Mouse (Mus musculus) liver, postnatal 0 days (tissue): ENCODE results near the gene Jarid2.
"Not testable (repeated sequence)": the region's sequence is repeated elsewhere in the genome, so short reads cannot be mapped to it uniquely, and the experiment has no call there.

Experiments used
- CTCF ChIP-seq: sonication (generic); IDR thresholded peaks from 2 replicates; pipeline ENCODE4 v1.5.1; 2016; ENCODE audit warnings: antibody characterized with exemption, low read depth
- EP300 ChIP-seq: IDR thresholded peaks from 2 replicates; pipeline ENCODE4 v1.6.1; 2016; ENCODE audit warnings: antibody characterized with exemption, low read depth, mild to moderate bottlenecking

- TF ChIP-seq CTCF, EP300: not testable (repeated sequence)
These were observed 5.8 kb upstream of the Jarid2 start for GRCm38 (mm10) chr13:44723522-44723921.
